Mouse (Mus musculus) forebrain, embryonic 12.5 days (tissue): ENCODE measurements around the gene Ddx19a. TPM values are rescaled to one million over a fixed set of nuclear protein-coding genes. Genes with fewer than 3 reads are reported as not detected.

Source experiments
- ATAC-seq: fragments of 200-750 bp; cut with Nextera tagmentation; 2 replicates; pipeline ENCODE4 v1.8.0; 2017; ENCODE audit warnings: moderate TSS enrichment; ENCODE audit not compliant: low FRiP score
- H3K27ac ChIP-seq: fragments of 300-500 bp; sonication (generic); 2 replicates; pipeline ENCODE4 v1.5.1; 2016; ENCODE audit warnings: mild to moderate bottlenecking
- H3K27me3 ChIP-seq: fragments of 300-500 bp; sonication (generic); 2 replicates; pipeline ENCODE4 v1.6.1; 2016; ENCODE audit warnings: mild to moderate bottlenecking
- H3K36me3 ChIP-seq: fragments of 300-500 bp; sonication (generic); replicated peaks from 2 replicates; pipeline ENCODE4 v1.6.1; 2016; ENCODE audit warnings: mild to moderate bottlenecking
- H3K4me1 ChIP-seq: fragments of 300-500 bp; sonication (generic); 2 replicates; pipeline ENCODE4 v1.6.1; 2016
- H3K4me2 ChIP-seq: fragments of 300-500 bp; sonication (generic); 2 replicates; pipeline ENCODE4 v1.6.1; 2016; ENCODE audit warnings: mild to moderate bottlenecking, moderate library complexity
- H3K4me3 ChIP-seq: fragments of 300-500 bp; sonication (generic); replicated peaks from 2 replicates; pipeline ENCODE4 v1.5.1; 2016; ENCODE audit warnings: mild to moderate bottlenecking
- H3K9ac ChIP-seq: fragments of 300-500 bp; sonication (generic); 2 replicates; pipeline ENCODE4 v1.6.1; 2016; ENCODE audit warnings: mild to moderate bottlenecking
- H3K9me3 ChIP-seq: fragments of 300-500 bp; sonication (generic); 2 replicates; pipeline ENCODE4 v1.6.1; 2016
- WGBS: fragments of 180-500 bp; shearing (Covaris S2); methylation state at CpG from one replicate; pipeline ENCODE4 v1.1.7; 2016; 5-methylcytosine and 5-hydroxymethylcytosine counted together
- polyA plus RNA-seq: library from polyadenylated mRNA; unstranded; fragments of >200 nt; fragmentation: Nextera tagmentation; extraction: Ambion mirVana; gene quantifications from 2 replicates; pipeline ENCODE4 v1.2.1, GENCODE M21; 2016

The Ddx19a gene
- 18.8 and 20.7 TPM in 2 replicates for polyA plus RNA-seq

- Histone ChIP-seq H3K27me3 (no peaks in the 10 kb centered on the region), H3K36me3 (peaks cover 7% of the 10 kb centered on the region), H3K4me1 (peaks cover 10% of the 10 kb centered on the region), H3K9me3 (no peaks in the 10 kb centered on the region), H3K27ac (peak within 1 kb of the TSS; percentile 82), H3K9ac (peak within 1 kb of the TSS; percentile 82), H3K4me2 (peak within 1 kb of the TSS; percentile 82), H3K4me3 (peak within 1 kb of the TSS; percentile 90)
- 3% methylated on average over 58 of the region's 58 CpGs for WGBS
- ATAC-seq = peak; percentile 96
These were observed at the start of gene Ddx19a for GRCm38 (mm10) chr8:110997547-110998531. Ddx19a (minus strand) TSS chr8:110997800.

GRCm38 (mm10) chr8:111044003-111044734 lies 46.6 kb upstream of the Ddx19a start:
- WGBS = 46% methylated on average over 2 of the region's 2 CpGs
- Histone ChIP-seq H3K27me3 (no peaks in the 10 kb centered on the region), H3K27ac (no peak overlapping the region), H3K9me3 (no peaks in the 10 kb centered on the region), H3K4me1 (no peaks in the 10 kb centered on the region), H3K4me2 (no peak overlapping the region), H3K4me3 (no peak overlapping the region), H3K9ac (no peak overlapping the region), H3K36me3 (peaks cover 97% of the 10 kb centered on the region)
- no peak for ATAC-seq

- no peak overlapping the region for H3K27ac ChIP-seq
- no peaks in the 10 kb centered on the region for H3K4me1 ChIP-seq
- no peak overlapping the region for H3K9ac ChIP-seq
- H3K36me3 ChIP-seq = peaks cover 94% of the 10 kb centered on the region
- WGBS = 95% methylated on average over 19 of the region's 19 CpGs
- no peak for ATAC-seq
- no peak overlapping the region for H3K4me2 ChIP-seq
- no peaks in the 10 kb centered on the region for H3K27me3 ChIP-seq
- no peak overlapping the region for H3K4me3 ChIP-seq
- H3K9me3 ChIP-seq = no peaks in the 10 kb centered on the region
These were observed 44.9 kb upstream of the Ddx19a start for GRCm38 (mm10) chr8:111042546-111042945.

DNA sequence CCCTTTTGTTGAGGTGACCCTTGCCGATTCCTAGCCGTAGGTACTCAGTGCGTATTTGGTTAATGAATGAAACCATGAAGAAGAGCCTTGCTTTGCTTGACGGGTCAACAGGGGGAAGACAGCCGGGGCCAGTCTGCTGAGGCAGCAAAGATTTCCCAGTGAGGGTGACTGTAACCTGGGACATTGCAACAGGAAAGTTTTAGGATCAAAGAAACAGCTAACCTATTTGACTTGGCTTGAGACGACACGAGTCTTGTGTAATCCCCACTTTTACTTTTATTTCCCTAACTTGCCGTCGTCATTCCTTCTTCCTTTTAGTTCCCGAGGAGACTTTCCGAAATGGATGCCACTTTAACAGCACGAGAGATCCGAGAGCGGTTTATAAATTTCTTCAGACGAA lies 39.0 kb upstream of the Ddx19a start:
- no peak overlapping the region for H3K27ac ChIP-seq
- no peak overlapping the region for H3K9ac ChIP-seq
- 91% methylated on average over 15 of the region's 15 CpGs for WGBS
- H3K36me3 ChIP-seq = peaks cover 50% of the 10 kb centered on the region
- ATAC-seq = no peak
- H3K4me1 ChIP-seq = peaks cover 19% of the 10 kb centered on the region
- H3K27me3 ChIP-seq = peaks cover 5% of the 10 kb centered on the region
- H3K9me3 ChIP-seq = no peaks in the 10 kb centered on the region
- H3K4me3 ChIP-seq = no peak overlapping the region
- H3K4me2 ChIP-seq = no peak overlapping the region

- ATAC-seq = peak; percentile 15; the same call in 1 of the 2 replicates
- peaks cover 28% of the 10 kb centered on the region for H3K36me3 ChIP-seq
- WGBS = 22% methylated on average over 12 of the region's 12 CpGs
- peak overlapping the region; percentile 72 for H3K4me2 ChIP-seq
- H3K9me3 ChIP-seq = no peaks in the 10 kb centered on the region
- peaks cover 7% of the 10 kb centered on the region for H3K27me3 ChIP-seq
- H3K4me1 ChIP-seq = peaks cover 19% of the 10 kb centered on the region
- peak overlapping the region; percentile 79 for H3K4me3 ChIP-seq
- peak overlapping the region; percentile 81 for H3K9ac ChIP-seq
- H3K27ac ChIP-seq = peak overlapping the region; percentile 86
These were observed 36.7 kb upstream of the Ddx19a start for GRCm38 (mm10) chr8:111034276-111034675.

GRCm38 (mm10) chr8:111033482-111034215 lies 36.0 kb upstream of the Ddx19a start:
- H3K4me1 ChIP-seq = peaks cover 19% of the 10 kb centered on the region
- peak; percentile 100 for ATAC-seq
- 5% methylated on average over 37 of the region's 37 CpGs for WGBS
- peak overlapping the region; percentile 79 for H3K4me3 ChIP-seq
- peaks cover 7% of the 10 kb centered on the region for H3K27me3 ChIP-seq
- H3K9ac ChIP-seq = peak overlapping the region; percentile 81
- no peaks in the 10 kb centered on the region for H3K9me3 ChIP-seq
- peak overlapping the region; percentile 72 for H3K4me2 ChIP-seq
- H3K36me3 ChIP-seq = peaks cover 23% of the 10 kb centered on the region
- peak overlapping the region; percentile 86 for H3K27ac ChIP-seq

DNA sequence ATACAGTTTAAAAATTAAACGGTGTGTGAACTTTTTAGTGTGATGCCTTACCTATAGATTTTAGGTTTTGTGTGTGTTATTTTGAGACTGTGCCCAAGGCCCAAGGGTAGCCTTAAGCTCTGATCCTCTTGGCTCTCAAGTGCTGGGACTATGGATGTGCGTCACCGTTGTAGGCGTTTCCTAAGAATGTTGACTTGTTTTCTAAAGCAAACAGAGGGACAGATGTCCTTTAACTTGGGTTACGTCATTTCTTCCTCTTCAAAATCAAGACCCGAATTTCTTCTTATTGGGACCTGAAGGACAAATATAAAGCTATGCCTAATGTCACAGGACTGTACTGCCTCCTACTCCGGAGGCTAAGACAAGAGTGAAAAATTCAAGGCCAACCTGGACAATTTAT lies 35.3 kb upstream of the Ddx19a start, which contains the start of gene Aars:
TSS of gene Aars (plus strand) at position 229 of the 400 bp plus-strand sequence.
- H3K4me2 ChIP-seq = peak within 1 kb of the TSS; percentile 72
- H3K4me3 ChIP-seq = peak within 1 kb of the TSS; percentile 79
- WGBS = 97% methylated on average over 7 of the region's 7 CpGs
- H3K4me1 ChIP-seq = peaks cover 22% of the 10 kb centered on the region
- ATAC-seq = no peak
- H3K27me3 ChIP-seq = peaks cover 7% of the 10 kb centered on the region
- peak within 1 kb of the TSS; percentile 86 for H3K27ac ChIP-seq
- no peaks in the 10 kb centered on the region for H3K9me3 ChIP-seq
- peaks cover 16% of the 10 kb centered on the region for H3K36me3 ChIP-seq
- H3K9ac ChIP-seq = peak within 1 kb of the TSS; percentile 81

DNA sequence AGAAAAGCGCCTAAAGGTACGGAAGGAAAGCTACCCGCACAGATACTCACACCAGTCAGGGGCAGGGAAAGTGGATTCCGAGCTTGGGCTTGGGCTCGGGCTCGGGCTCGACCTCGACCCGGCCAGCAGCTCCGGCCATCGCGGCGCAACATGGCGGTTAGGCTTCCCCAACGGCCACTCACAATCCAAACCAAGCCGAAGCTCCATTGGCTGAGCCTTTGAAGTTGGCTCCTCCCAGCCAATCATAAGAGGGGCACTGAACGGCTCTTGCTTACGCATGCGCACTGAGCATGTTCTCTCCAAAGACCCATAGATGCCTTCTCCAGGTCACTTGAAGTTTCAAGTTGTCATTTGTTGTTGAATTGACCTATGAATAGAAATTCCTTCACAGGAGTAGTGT lies 34.0 kb upstream of the Ddx19a start, which contains the start of gene Ddx19b:
TSS of gene Ddx19b (minus strand) at position 180 of the 400 bp plus-strand sequence.
- Histone ChIP-seq H3K4me3 (no peak within 1 kb of the TSS), H3K9me3 (no peaks in the 10 kb centered on the region), H3K9ac (no peak within 1 kb of the TSS), H3K4me1 (peaks cover 26% of the 10 kb centered on the region), H3K27me3 (peaks cover 7% of the 10 kb centered on the region), H3K27ac (no peak within 1 kb of the TSS), H3K4me2 (no peak within 1 kb of the TSS), H3K36me3 (peaks cover 6% of the 10 kb centered on the region)
- 95% methylated on average over 19 of the region's 19 CpGs for WGBS
- ATAC-seq = no peak

- Histone ChIP-seq H3K9ac (no peak overlapping the region), H3K27me3 (peaks cover 7% of the 10 kb centered on the region), H3K4me2 (no peak overlapping the region), H3K4me3 (no peak overlapping the region), H3K4me1 (peaks cover 17% of the 10 kb centered on the region), H3K27ac (no peak overlapping the region), H3K36me3 (no peaks in the 10 kb centered on the region), H3K9me3 (no peaks in the 10 kb centered on the region)
- ATAC-seq = no peak
- 82% methylated on average over 6 of the region's 6 CpGs for WGBS
These were observed 32.4 kb upstream of the Ddx19a start for GRCm38 (mm10) chr8:111030045-111030444.

- 60% methylated on average over 4 of the region's 4 CpGs for WGBS
- Histone ChIP-seq H3K9ac (no peak overlapping the region), H3K27ac (no peak overlapping the region), H3K9me3 (no peaks in the 10 kb centered on the region), H3K4me2 (no peak overlapping the region), H3K27me3 (peaks cover 7% of the 10 kb centered on the region), H3K4me3 (no peak overlapping the region), H3K4me1 (peaks cover 12% of the 10 kb centered on the region), H3K36me3 (no peaks in the 10 kb centered on the region)
- no peak for ATAC-seq
These were observed 32.0 kb upstream of the Ddx19a start for GRCm38 (mm10) chr8:111029589-111029988.

DNA sequence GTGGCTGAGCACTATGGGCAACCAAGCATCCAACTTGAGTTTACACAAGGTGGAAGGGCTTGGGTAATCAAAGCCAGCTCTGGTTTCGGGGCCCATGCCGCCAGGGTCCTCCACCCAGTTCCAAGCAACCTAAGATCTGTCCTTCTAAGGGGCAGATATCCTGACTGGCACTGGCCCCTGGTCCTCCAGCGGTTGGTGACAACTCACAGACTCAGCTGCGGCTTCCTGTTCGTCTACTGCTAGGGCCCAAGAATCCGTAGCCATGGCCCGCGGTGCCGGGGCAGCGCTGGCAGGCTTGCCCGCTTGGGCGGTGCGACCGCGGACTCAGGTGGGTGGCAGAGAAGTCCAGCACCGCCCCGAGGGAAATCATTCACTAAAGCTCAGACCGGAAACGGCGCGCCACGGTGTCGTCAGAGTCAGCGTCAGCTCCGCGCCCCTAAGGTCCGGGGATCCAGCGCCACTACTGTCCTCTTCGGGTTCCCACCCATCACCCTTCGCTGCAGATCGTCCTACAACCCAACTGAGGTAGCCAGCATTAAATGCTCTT lies 29.9 kb upstream of the Ddx19a start:
- H3K9me3 ChIP-seq = no peaks in the 10 kb centered on the region
- no peak overlapping the region for H3K27ac ChIP-seq
- H3K4me2 ChIP-seq = peak overlapping the region; percentile 88
- H3K36me3 ChIP-seq = no peaks in the 10 kb centered on the region
- peaks cover 7% of the 10 kb centered on the region; the same call in 1 of the 2 replicates for H3K4me1 ChIP-seq
- ATAC-seq = peak; percentile 86
- H3K9ac ChIP-seq = peak overlapping the region; percentile 69
- peaks cover 7% of the 10 kb centered on the region for H3K27me3 ChIP-seq
- H3K4me3 ChIP-seq = peak overlapping the region; percentile 60
- under 1% methylated on average over 31 of the region's 31 CpGs for WGBS
